Mouse (Mus musculus) cerebellum, adult 11-12 months (tissue): ENCODE data around the gene Olfr923.
"Not testable (repeated sequence)": the region's sequence is repeated elsewhere in the genome, so short reads cannot be mapped to it uniquely, and the experiment has no call there.

ENCODE experiments used
- DNase-seq: peaks from one replicate; pipeline ENCODE4 v3.0.0; 2022

The Olfr923 gene

DNA sequence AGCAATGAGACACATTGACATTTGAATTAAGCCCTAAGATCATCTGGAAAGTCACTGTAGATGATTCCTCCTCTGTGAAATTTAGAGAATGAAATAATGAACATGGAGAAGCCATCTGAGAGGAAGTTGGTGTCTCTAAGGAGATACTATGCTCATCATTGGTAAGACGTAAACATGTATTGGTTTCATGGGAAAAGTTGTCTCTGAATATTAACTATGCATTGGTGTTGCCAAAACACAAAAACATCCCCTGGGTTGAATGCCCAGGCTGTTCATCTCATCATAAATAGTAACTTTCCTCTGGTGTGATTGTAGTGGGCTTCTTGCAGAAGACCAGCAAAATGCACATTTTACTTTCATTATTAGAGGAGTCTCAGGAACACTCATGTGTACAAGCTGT lies at the start of gene Olfr923:
TSS of gene Olfr923 (plus strand) at position 301 of the 400 bp plus-strand sequence.
- no peak for DNase-seq

DNA sequence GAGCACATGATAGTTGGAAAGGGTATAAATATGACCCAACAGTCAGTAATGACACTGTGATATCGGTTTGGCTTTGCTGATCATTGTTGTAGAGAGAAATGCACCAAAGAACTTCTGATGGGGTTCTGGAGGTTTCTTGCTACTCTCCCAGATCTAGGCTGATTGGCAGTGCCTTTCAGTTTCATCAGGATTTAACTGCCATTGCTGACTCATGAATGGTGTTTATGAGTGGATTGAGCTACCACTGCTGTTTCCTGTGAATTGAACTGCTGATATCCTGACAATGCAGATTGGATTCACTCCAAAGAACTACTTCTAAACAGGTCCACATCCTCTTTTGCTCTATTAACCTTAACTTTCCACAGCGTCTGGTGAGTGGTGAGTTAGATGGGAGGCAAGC lies 33.7 kb upstream of the Olfr923 start:
- no peak for DNase-seq

DNA sequence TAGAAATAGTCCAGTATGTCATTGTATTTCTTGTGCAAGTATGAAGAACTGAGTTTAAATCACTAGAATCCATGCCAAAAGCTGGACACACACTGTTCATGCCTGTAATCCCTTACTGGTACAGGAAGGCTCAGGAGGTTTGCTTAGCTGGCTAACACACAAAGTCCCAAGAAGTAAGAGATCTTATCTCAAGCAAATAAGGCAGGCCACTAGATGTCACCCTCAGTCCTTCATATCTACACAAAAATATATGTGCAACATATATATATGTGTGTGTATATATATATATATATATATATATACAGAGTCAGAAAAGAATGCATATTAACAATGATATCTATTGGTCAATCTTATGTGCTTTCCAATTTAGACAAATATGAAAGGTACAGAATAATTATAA lies 20.6 kb upstream of the Olfr923 start:
- DNase-seq = no peak

GRCm38 (mm10) chr9:38814314-38814713 lies 12.0 kb upstream of the Olfr923 start, which contains the start of gene Olfr922:
Gene Olfr922, plus strand, starts transcription at chr9:38814614.
- no peak for DNase-seq

- no peak for DNase-seq
Observed at GRCm38 (mm10) chr9:38815458-38815986, 10.8 kb upstream of the Olfr923 start.

- DNase-seq = no peak
Observed at GRCm38 (mm10) chr9:38833027-38833426, 6.7 kb downstream of the Olfr923 start.

DNA sequence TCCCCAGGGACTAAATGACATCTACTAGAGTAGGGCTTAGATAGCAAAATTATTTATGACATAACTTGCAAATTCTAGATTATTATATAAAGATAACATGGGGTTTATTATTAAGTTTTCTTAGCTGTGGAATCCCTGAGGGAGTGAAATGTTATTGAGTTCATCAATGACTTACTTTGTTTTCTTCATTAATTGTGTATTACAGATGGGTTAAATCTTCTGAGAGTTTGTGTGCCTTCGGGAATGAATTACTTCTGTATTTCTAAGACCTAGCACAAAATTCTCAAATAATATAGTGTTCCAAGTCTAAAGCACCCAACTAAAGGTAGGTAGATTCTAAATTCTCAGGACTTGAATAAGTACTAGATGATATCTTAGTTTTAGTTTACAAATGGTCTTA lies 17.8 kb downstream of the Olfr923 start, which contains the start of gene Olfr924:
TSS of gene Olfr924 (plus strand) at position 301 of the 400 bp plus-strand sequence.
- DNase-seq = no peak

DNA sequence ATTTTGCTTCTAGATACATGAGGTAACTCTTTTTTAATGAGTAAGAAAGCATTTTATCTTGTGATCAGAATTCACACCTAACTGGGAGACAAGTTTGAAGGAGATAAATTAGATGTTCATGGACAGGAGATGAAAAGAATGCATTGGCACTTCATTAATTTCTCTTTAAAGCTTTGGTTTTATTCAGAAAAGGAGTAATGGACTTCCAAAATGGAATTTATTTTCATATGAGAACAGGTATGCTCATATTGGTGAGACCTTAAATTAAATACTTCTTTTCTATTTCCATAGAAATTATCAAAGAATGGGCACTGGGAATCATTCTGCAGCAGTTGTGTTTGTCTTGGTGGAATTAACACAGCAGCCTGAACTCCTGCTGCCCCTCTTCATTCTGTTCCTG lies 28.4 kb downstream of the Olfr923 start, which contains the start of gene Olfr26:
TSS of gene Olfr26 (plus strand) at position 301 of the 400 bp plus-strand sequence.
- DNase-seq = no peak

- DNase-seq = not testable (repeated sequence)
Observed at GRCm38 (mm10) chr9:38874880-38875279, 48.5 kb downstream of the Olfr923 start.

- no peak for DNase-seq
Observed at GRCm38 (mm10) chr9:38876826-38877225, 50.5 kb downstream of the Olfr923 start, which contains the start of gene Olfr926. Gene Olfr926, plus strand, starts transcription at chr9:38877126.
